Mouse (Mus musculus) retina, postnatal 1 day (tissue): ENCODE results near the gene Macrod1.

Experiments
- DNase-seq: peaks from one replicate; pipeline ENCODE4 v3.0.0-alpha.2; 2012

Macrod1 gene

DNA sequence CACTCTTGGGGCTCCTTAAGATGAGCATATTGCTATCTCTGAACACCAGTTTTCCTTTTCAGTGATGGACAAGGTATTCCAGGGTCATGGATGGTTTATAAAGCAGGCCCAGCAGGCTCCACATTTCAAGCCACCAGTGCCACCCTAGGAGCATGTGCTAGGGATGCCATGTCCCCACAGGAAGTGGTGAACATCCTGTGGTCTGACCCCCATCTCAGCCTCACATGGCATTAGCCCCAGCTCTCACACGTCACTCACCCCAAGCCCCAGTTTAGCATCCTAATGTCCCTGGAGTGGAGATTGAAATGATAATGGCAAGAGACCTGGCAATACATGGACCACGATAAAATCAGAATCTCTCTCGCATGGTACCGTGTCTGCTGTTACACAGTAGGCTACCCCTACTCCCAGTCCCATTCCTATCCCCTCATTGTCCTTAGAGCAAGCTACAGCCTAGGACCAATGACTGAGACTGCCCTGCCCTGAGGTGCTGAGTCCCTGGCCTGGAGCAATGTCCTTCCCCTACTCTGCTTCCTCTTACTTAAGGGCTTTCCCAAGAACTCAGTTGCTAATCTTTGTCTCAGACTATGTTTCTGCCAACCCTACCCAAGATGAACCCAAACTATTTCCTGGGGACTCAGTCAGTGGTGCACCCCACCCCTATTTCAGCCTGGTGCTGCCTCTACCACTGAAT is 59.6 kb downstream of the Macrod1 start:
- DNase-seq: no peak

- no peak for DNase-seq
Observed at GRCm38 (mm10) chr19:7117141-7117540, 60.5 kb downstream of the Macrod1 start.

- DNase-seq: no peak
Observed at GRCm38 (mm10) chr19:7117653-7118307, 61.2 kb downstream of the Macrod1 start.

DNA sequence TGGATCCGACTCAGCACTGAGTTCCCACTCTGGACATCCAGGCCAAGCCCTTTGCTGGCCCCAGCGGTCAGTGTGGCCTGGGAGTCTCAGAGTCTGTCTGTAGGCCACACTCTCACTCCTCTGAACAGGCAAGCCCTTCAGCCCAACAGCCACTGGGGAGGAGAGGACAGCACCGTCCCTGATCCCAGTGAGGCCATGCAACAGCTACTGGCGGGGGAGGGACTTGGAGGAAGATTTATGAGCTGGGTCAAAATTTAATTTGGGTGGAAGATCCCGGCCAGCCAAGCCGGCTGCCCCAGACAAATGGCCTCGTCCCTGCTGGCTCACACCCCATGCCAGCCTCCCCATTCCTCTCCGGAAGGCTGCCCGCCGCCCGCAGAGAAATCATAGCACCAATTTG is 64.6 kb downstream of the Macrod1 start:
- no peak for DNase-seq

- peak; percentile 66 for DNase-seq
Observed at GRCm38 (mm10) chr19:7122277-7122676, 65.7 kb downstream of the Macrod1 start.

DNA sequence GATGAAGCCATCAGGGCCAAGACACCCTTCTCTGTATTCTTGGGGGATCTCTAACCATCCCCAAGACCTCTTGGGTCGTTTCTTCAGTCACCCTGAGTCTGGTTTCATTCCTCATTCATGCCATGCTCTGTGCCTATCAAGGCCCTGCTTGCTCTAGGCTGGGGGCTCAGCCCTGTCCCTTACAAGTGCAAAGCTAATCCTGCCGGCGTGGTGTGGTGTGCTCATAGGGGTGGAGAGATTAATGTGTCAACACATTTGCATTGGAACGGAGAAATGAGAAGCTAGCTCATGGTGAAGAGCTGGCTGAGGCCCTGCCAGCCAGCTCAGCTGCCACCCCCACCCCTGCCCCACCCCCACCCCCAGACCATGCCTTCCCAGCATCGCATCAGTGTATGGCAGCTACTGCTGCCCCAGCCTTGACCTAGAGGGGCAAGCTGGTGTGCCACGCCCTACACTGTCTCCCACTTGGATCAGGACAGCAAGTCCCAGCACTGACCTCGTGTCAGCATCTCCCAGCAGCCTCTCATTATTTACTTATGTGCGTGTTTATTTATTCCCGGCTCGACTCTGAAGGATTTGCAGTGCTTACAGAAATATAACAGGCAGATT is 66.2 kb downstream of the Macrod1 start:
- DNase-seq: peak; percentile 46

GRCm38 (mm10) chr19:7125526-7126156 is 69.0 kb downstream of the Macrod1 start:
- no peak for DNase-seq

- DNase-seq: no peak
Observed at GRCm38 (mm10) chr19:7126209-7126608, 69.6 kb downstream of the Macrod1 start.

GRCm38 (mm10) chr19:7126933-7127332 is 70.3 kb downstream of the Macrod1 start:
- no peak for DNase-seq

DNA sequence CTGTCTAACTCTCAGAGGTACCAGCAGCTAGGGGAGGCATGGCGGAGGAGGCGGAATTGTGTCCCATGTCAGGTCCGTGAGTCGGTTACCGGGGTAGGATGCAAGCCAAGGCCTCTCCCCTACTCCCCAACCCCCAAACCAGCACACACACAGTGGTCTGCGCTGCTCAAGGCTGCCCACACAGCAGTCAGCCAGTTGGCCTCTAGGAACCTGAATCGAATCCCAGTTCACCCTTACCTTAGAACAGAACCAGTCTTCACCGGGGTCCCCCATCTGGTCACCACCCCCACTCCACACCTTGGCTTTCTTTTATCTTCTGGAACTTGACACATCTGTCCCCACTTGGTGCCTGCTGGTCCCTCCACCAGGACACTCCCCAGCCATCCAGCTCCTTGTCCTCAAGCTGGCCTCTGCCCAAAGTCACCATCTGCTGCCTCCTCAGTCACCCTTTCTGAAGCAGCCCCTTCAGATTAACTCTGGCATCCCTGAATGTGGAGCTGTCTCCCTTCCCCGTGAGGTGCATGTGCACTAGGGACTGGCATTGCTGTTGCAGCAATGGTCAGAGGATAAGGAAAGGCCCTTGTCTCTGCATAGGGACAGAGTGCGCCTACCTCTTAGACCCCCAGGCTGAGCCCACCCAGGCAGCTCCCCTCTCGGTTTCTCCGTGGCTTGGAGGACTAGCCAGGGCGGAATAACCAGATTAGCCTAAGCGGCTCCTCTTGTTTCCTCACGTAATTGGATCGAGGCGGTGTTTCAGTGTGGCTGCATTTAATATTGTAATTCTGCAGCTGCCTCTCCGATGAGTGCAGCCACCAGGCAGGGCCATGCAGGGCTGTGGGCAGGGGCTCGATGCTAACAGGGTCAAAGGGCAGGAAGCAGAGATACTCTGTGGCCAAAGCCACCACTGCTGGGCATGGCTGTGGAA is 72.2 kb downstream of the Macrod1 start:
- peak; percentile 92 for DNase-seq

DNA sequence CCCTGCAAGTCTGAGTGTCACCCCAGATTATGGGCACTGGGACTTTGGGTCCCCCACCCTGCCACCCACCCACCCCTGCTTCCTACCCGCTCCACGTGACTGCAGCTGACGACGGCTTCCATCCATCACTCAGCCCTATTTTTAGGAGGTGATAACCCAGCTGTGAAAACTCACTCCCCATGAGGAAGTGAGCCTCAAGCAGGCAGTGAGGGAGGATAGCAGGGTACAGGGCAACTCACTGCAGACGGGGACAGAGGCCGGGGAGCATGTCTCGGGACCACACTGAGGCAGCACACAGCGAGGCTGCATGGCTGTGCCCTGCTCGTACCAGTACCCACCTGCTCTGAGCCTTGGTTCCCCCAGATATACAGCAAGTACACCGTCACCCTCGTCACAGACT is 73.7 kb downstream of the Macrod1 start:
- no peak for DNase-seq

- DNase-seq: no peak
Observed at GRCm38 (mm10) chr19:7133436-7133835, 76.8 kb downstream of the Macrod1 start.

GRCm38 (mm10) chr19:7134631-7135091 is 78.1 kb downstream of the Macrod1 start:
- peak; percentile 80 for DNase-seq

DNA sequence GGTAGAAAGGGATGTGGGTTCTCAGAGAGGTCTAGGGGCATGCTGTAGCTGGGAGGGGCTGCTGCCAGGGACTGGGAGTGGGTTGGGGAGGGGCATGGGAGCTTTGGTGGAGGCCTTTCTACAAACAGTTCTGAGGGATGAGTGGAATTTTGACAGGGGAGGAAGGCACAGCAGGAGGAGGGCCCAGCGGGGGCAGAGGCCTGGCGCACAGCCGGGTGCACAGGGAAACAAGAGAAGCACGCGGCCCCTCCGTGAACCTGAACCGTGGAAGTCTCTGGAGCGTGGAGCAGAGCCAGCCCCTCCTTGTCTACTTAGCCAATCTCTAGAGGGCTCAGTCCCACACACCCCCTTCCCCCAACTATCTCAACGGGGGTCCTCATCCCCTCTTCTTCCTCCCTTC is 78.9 kb downstream of the Macrod1 start:
- peak; percentile 77 for DNase-seq

GRCm38 (mm10) chr19:7136016-7136415 is 79.4 kb downstream of the Macrod1 start:
- DNase-seq: peak; percentile 62

DNA sequence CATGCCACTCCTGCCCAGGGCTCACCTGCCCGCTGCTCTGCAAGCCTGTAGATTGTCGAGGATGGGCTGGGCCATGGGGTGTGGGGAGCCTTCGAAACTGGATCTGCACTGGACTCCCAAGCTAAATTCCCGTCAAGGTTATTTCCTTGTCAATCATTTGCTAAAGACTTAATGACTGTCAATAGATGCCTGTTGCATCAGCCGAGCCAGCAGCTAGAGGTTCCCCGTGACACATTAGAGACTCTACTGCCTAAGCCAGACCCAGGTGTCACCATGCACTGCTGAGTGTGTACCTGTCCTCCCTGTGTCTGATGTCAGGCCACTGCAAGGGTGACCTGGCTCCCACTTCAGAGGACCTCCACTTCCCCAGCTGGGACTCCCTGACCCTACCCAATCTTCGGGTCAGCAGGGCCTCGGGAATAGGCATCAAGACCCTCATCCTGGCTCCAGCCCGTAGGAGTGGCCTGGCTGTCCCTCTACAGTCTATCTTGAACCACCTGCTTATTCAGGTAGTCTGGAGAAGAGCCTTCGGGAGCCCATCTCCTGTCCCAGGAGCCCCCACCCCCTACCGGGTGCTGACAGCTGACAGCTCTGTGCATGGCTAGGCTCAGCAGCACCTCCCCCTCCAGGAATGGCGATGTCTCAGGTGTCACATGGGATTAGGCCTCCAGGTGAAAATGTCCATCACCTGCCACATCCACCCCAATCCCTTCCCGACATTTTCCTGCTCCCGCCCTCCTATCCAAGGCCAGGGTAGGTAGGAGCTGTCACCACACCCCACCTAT is 80.3 kb downstream of the Macrod1 start:
- no peak for DNase-seq

GRCm38 (mm10) chr19:7138327-7138726 is 81.7 kb downstream of the Macrod1 start:
- no peak for DNase-seq

DNA sequence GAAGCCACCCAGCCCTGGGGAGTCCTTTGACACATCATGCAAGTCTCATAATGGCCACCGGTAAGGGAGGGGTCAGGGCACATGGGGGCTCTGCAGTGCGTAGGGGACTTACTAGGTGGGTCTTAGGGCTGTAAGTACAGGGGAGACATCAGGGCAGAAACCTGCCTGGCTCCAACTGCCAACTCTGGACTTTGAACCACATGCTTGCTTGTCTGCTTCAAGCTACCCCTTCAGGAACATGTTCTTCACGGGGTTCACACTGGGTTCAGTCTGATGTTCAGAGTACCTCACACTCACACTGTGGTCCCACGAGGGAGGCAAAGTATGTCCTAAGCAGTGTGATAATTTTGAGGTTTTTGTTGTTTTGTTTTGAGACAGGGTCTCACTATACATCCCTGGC is 82.7 kb downstream of the Macrod1 start:
- DNase-seq: no peak

DNA sequence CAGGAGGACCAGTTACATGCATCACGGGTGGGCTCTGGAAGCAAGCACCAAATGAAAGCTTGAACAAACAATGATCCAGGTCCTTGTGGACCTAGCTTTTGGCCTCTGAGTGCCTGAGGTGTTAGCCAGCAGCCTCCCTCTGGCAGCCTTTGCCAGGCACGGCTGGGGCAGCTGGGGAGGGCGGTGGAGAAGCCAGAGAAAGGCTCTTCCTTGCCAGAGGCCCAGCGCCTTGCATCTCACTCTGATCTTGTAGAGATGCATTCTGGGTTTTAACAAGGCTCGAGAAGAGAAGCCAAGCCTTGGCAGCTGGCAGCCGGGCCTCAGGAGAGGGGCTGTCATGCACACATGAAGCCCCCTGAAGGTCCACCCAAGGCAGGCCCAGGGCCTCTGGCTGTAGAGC is 83.8 kb downstream of the Macrod1 start:
- DNase-seq: no peak

- peak; percentile 86 for DNase-seq
Observed at GRCm38 (mm10) chr19:7140856-7141421, 84.3 kb downstream of the Macrod1 start.

GRCm38 (mm10) chr19:7142207-7142915 is 85.8 kb downstream of the Macrod1 start:
- peak; percentile 74 for DNase-seq
